Mouse (Mus musculus) left cerebral cortex, postnatal 36 days (tissue): ENCODE measurements around the gene Kcnd2. TPM values are rescaled to one million over a fixed set of nuclear protein-coding genes. Genes with fewer than 3 reads are reported as not detected.

Source experiments
- DNase-seq, 2 experiments: peaks; one replicate each; pipeline ENCODE4 v3.0.0; 2021 to 2022; ENCODE audit warnings: low spot score in 2 of 2, mixed read lengths in 1 of 2
- intact Hi-C: fragments of 180-260 bp; cut with DNase I; formaldehyde crosslinking; loops from one replicate; pipeline ENCODE4 v1.15.1; 2025
- total RNA-seq, 2 experiments: library from RNA; stranded (reverse); gene quantifications; 2 replicates each; pipeline ENCODE4 v1.2.3; 2021

Kcnd2 gene
- total RNA-seq, 2 experiments from 2014 or later, result 73.7 to 74.1 TPM

DNA sequence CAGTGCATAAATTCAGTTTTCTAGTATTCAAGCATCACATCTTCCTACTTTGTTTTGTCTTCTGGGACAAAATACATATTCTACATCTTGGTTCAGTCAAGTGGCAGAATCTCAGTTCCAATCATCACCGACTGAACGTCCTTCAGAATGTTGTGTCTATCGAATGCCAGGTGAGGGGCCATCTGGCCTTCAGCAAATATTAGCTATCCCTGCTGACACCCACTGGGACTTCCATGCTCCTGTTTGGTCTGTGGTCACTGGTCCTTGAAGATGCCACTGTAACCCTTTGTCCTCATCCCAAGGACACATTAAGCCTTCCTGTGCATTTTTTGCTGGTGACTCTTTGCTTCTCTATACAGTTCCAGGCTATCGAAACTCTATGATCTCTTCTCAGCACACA lies 176.5 kb downstream of the Kcnd2 start:
- DNase-seq, result no peak
- intact Hi-C loops, result no loop called here

- DNase-seq, result no peak
- intact Hi-C loops, result loop anchor here (10.0 kb wide), 1 partner anchor 199 kb away; the partner anchor contains the start of gene Kcnd2
These were observed 198.4 kb downstream of the Kcnd2 start for GRCm38 (mm10) chr6:21413656-21414055.

GRCm38 (mm10) chr6:21418246-21418645 lies 202.9 kb downstream of the Kcnd2 start:
- DNase-seq, result peak; percentile 37 to 61
- intact Hi-C loops, result loop anchor here (10.0 kb wide), 1 partner anchor 203 kb away; the partner anchor contains the start of gene Kcnd2

DNA sequence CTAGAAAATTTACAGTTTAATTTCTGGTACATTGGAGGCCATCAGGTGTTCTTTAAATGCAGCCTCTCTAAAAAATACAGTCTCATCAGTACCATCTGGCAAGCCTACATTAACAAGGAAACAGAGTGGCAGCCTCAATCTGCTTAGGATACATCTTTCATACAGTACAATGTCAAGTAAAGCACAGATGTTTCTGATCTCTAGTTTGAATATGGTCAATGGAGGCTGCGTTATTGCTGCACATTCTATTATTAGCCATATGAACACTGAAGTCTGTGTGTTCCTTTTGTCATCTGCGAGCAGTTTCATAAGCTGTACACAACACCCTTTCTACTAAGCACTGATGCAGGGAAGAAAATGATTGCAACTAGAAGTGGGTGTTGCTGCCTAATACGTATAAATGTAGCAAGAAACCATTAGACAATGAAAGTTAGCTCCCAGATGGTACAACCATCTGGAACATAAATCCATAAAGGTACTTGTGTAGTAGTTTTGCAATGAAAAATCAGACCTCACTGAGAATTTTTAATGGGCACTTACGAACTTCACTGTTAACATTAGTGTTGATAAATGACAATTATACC lies 209.0 kb downstream of the Kcnd2 start:
- DNase-seq, result no peak

DNA sequence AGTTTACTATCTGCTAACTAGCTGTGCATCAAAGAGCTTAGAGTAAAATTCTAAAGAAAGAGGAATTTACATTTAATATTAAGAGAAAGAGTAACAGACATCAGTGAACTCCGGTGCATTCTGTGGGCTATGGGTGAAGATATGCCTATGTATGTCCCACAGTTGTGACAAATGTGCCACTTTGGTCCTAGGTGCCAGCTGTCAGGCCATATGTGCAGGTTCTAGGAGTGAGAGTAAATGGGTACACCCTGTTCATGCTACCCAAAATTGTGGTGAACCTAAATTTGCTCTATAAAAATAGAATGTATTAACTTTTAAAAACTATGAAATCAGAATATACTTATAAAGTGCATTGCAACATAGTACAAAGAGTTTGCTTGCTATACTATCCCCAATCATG lies 215.8 kb downstream of the Kcnd2 start:
- DNase-seq, result no peak

More for the DNA sequence above, 209.0 kb downstream of the Kcnd2 start:
- intact Hi-C loops, result no loop called here

GRCm38 (mm10) chr6:21464719-21465118 lies 249.4 kb downstream of the Kcnd2 start:
- intact Hi-C loops, result no loop called here
- DNase-seq, result no peak

More for the DNA sequence above, 215.8 kb downstream of the Kcnd2 start:
- intact Hi-C loops, result no loop called here

DNA sequence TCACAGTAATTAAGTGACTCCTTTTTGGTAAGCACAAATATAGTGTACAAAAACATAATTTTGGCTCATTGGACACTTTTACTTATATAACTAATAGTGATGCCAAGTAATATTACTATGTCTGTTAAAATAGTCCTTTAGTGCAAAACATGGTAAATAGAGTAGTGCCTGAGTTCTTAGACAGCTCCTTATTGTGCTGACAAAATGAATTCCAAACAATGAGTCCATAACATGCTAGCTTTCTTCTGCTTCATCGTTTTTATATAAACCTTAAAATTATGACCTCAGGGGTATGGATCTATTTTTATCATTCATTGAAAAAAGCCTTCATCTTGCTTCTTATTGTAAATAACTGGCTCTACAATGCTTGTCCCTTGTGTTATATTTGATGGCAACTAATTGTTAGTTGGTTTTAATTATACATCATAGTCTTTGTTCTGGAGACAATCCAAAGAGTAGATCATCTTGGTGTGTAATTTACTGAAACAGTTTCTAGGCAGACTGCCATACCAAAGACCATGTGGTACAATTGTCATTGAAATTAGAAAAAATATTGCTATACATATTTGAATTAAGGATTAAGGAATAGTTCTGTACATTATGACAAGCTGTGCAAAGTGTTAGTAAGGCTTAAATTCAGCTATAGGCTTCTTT lies 256.7 kb downstream of the Kcnd2 start:
- intact Hi-C loops, result no loop called here
- DNase-seq, result no peak

- DNase-seq, result no peak
- intact Hi-C loops, result no loop called here
These were observed 267.4 kb downstream of the Kcnd2 start for GRCm38 (mm10) chr6:21482714-21483113.

- no peak for DNase-seq
These were observed 273.2 kb downstream of the Kcnd2 start for GRCm38 (mm10) chr6:21488536-21488935.

GRCm38 (mm10) chr6:21502921-21503320 lies 287.6 kb downstream of the Kcnd2 start:
- intact Hi-C loops, result no loop called here
- no peak for DNase-seq

More at GRCm38 (mm10) chr6:21488536-21488935, 273.2 kb downstream of the Kcnd2 start:
- intact Hi-C loops, result no loop called here

- intact Hi-C loops, result no loop called here
- no peak for DNase-seq
These were observed 295.4 kb downstream of the Kcnd2 start for GRCm38 (mm10) chr6:21510621-21511239.

DNA sequence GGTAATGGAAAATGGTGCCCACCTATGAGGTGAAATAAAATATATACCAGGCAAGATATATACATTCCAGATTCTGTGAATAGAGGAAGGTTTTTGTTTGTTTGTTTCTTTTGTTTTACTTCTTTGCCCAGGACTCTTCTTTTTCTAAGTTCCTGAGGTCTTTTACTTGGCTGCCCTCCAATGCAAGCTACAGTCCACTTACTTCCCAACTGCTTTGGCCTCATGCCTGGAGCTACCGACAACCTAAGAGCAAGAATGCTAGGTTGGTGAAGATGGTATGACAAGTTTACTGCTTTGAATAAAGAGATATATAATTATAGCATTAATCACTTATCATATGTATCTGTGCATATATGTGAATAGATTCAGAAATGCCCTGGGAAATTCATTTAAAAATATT lies 305.0 kb downstream of the Kcnd2 start:
- DNase-seq, result no peak
- intact Hi-C loops, result no loop called here

- DNase-seq, result no peak
- intact Hi-C loops, result no loop called here
These were observed 312.3 kb downstream of the Kcnd2 start for GRCm38 (mm10) chr6:21527489-21528074.

- no peak for DNase-seq
- intact Hi-C loops, result loop anchor here (5.0 kb wide), 1 partner anchor 317 kb away; the partner anchor contains the start of gene Kcnd2
These were observed 318.7 kb downstream of the Kcnd2 start for GRCm38 (mm10) chr6:21534009-21534408.

- DNase-seq, result no peak
- intact Hi-C loops, result loop anchor here (5.0 kb wide), 1 partner anchor 318 kb away; the partner anchor contains the start of gene Kcnd2
These were observed 319.5 kb downstream of the Kcnd2 start for GRCm38 (mm10) chr6:21534820-21535219.

DNA sequence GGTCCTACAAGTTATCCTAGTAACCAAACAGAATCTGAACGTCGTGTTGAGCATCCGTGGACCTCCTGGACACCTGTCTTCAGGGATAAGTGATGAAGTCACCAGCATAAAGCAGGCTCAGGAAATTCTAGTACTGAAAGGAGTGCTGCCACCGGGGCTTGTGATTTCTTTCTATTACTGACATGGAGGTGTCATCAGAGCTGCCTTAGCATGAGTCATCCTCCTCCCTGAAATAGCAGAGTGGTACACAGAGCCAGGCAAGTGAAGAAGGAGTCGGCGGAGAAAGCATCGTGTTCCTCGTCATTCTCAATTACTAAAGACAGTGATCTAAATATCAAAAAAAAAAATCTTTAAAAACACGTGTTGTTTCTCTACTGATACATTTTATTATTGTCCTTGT lies 336.2 kb downstream of the Kcnd2 start:
- intact Hi-C loops, result loop anchor here (5.0 kb wide), 1 partner anchor 396 kb away; the partner anchor contains the start of gene Ing3
- DNase-seq, result peak; percentile 46 to 53

- intact Hi-C loops, result no loop called here
- no peak for DNase-seq
These were observed 355.7 kb downstream of the Kcnd2 start for GRCm38 (mm10) chr6:21570964-21571363.

DNA sequence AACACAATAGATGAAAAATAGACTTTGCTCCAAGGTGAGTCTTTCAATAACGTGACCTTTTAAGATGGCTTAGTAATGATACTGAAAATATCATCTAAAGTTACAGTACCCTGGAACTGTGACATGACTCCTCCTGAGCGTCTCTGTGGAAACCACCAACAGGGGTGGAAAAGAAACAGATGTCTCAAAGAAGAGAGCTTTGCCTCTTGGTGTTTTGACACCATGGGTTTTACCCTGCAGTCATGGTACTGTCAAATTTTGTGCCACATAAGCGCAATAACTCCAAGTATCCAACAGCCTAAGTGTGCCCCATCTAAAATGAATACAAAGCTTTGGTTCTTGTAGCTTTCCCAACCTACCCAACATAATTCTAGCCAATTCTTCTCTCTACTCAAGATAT lies 374.9 kb downstream of the Kcnd2 start:
- no peak for DNase-seq
- intact Hi-C loops, result no loop called here

DNA sequence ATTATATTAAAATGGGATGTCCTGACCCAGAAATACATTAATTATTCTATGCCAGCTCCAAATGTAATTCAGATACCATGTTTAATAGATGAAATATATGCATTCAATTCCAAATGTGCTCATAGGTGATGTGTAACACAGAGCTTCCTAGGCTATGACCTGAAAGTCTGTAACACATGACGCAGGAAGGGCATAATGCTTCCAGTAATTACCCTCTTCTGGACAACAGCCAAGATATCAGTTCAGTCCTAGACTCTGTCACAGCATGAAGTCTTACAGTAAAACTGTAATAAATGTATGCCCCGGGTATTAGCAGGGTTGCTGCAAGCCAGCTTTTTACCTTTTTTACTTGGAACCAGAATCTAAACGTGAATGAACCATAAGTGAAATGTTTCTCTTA lies 382.1 kb downstream of the Kcnd2 start:
- intact Hi-C loops, result no loop called here
- no peak for DNase-seq

DNA sequence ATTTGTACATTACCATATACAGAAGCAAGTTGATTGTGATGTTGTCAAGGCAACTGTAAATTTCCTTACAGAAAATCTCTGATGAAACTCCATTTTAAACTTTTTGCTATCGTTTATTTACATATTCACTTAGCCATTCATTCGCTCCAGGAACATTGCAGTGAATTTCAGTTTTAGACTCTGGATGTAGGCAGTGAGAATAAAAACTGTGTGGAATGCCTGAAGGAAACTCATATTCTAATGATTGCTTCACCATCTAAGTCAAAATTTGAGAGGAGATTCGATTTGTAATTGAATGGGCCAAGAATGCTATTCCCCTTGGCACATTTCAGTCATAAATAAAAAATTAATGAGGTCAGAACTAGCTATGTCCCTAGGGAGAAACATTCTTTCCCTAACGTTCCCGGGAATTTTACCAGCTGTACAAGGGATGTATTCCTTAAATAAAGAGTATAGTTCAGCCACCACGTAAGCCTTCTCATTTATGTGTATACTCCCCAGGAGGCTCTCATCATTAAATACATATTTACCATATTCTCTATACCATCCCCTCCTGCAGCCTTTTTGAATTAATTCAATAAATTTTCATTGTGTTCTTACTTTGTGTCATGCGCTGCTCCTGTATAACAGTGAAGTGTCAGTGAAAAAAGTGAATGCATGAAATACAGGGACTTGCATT lies 394.2 kb downstream of the Kcnd2 start:
- intact Hi-C loops, result no loop called here
- no peak for DNase-seq
